ENCODE assay signal across 7 mouse cellular contexts in the genomic region with DNA sequence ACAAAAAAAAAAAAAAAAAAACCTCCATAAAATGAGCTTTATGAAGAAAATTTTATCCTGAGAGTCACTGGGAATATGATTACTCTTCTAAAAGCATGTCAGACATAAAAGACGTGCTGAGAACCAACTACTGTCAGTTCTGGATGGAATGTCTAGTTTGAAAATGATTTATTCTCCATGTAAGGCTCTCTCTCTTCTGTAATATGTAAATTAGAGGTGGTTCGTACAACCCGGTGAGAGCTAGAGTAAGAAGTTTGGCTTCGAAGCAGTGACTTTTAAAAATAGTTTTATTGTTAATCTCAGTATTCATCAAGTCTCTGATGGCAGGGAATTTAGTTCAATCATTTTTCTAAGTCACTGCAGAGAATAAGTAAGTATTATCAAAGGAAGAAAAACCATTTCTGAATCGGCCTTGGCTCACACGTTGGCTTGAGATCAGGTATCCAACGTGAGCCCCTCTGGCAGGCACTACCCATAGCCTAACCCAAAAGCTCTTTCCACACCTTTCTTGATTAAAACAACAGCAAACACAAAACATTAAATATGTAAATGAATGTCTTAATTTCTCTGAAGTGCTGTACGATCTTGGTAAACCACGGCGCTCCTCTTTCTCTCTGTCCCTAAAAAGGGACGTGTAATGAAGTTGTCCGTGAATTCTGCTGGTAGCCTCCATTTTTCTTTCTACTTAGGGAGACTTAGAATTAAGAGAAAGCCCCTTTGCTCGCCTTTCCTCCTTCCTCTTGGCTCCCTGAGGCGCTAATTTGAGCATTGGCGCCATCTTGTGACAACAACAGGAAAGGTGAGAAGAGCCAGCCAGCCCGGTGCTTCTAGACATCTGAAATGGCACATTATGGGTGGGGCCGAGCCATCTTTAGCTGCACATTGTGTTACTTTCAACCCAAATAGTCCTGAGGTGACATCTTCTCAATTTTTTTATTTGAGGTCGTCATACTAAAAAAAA. TPM values are rescaled to one million over a fixed set of nuclear protein-coding genes. Genes with fewer than 3 reads are reported as not detected.
DNase-seq lines count a peak whose midpoint lies in the region; ATAC-seq lines count a peak whose summit lies in the region.

No protein-coding gene starts in this region.

- no peak overlapping the region for H3K9ac ChIP-seq in midbrain, embryonic 12.5 days (replicated peaks)

- H3K4me1 ChIP-seq in midbrain, embryonic 12.5 days = peaks cover 6% of the 10 kb centered on the region; the same call in 1 of the 2 replicates

- ATAC-seq in midbrain, embryonic 12.5 days (ENCODE audit: low FRiP score, low read depth) = peak; percentile 62; the same call in 1 of the 2 replicates

- H3K27ac ChIP-seq in midbrain, embryonic 12.5 days (replicated peaks) = no peak overlapping the region

- H3K9me3 ChIP-seq in midbrain, embryonic 12.5 days = no peaks in the 10 kb centered on the region

- WGBS in midbrain, embryonic 12.5 days = 26% methylated on average over 18 of the region's 18 CpGs

- intact Hi-C loops in left cerebral cortex, postnatal 4 days (cut with DNase I) = loop anchor here (5.0 to 10.0 kb wide), 2 partner anchors 71 to 444 kb away; a partner anchor contains a TSS

- H3K27me3 ChIP-seq in midbrain, embryonic 12.5 days = no peaks in the 10 kb centered on the region

- peak; percentile 49 for DNase-seq in adrenal gland, adult 8-10 months
- DNase-seq in embryo, embryonic 11 days = peak; percentile 88
- DNase-seq in heart, adult 11 months = peak; percentile 93
- DNase-seq in kidney, adult 11 months = peak; percentile 57
- peak; percentile 82 for DNase-seq in left cerebral cortex, postnatal 4 days
- DNase-seq in skeletal muscle tissue, adult 2 months (ENCODE audit: low read depth, low spot score) = peak; percentile 70

- H3K36me3 ChIP-seq in midbrain, embryonic 12.5 days = no peaks in the 10 kb centered on the region

- H3K4me3 ChIP-seq in midbrain, embryonic 12.5 days = peak overlapping the region; percentile 10; the same call in 1 of the 2 replicates

- H3K4me2 ChIP-seq in midbrain, embryonic 12.5 days (replicated peaks) = peak overlapping the region; percentile 41

RNA-seq across cellular contexts. Expression of a gene that starts 44.1 kb away (rescaled TPM):
- 10 to 100 TPM; 55.7 to 74.2 (median 67.1) TPM for total RNA-seq in adrenal gland, adult 8-10 months (2022)
- total RNA-seq in left cerebral cortex, postnatal 4 days (2021) = 10 to 100 TPM; 48.7 to 49.5 TPM
- polyA plus RNA-seq in midbrain, embryonic 12.5 days (2016; fragmentation: Nextera tagmentation; extraction: Ambion mirVana) = 15.6 and 18.9 TPM in 2 replicates

RNA-seq across cellular contexts. Expression of a gene that starts 44.4 kb away (rescaled TPM):
- not detected for total RNA-seq in adrenal gland, adult 8-10 months (2022)
- not detected for total RNA-seq in left cerebral cortex, postnatal 4 days (2021)
- polyA plus RNA-seq in midbrain, embryonic 12.5 days (2016; fragmentation: Nextera tagmentation; extraction: Ambion mirVana) = not detected in 2 replicates
